Mouse (Mus musculus): Measurements from ENCODE around the gene Zfp711. TPM values are rescaled to one million over a fixed set of nuclear protein-coding genes. Genes with fewer than 3 reads are reported as not detected.

Zfp711 gene
- polyA plus RNA-seq (2016; fragmentation: Nextera tagmentation; extraction: Ambion mirVana) = 19.0 TPM in 2 replicates

DNA sequence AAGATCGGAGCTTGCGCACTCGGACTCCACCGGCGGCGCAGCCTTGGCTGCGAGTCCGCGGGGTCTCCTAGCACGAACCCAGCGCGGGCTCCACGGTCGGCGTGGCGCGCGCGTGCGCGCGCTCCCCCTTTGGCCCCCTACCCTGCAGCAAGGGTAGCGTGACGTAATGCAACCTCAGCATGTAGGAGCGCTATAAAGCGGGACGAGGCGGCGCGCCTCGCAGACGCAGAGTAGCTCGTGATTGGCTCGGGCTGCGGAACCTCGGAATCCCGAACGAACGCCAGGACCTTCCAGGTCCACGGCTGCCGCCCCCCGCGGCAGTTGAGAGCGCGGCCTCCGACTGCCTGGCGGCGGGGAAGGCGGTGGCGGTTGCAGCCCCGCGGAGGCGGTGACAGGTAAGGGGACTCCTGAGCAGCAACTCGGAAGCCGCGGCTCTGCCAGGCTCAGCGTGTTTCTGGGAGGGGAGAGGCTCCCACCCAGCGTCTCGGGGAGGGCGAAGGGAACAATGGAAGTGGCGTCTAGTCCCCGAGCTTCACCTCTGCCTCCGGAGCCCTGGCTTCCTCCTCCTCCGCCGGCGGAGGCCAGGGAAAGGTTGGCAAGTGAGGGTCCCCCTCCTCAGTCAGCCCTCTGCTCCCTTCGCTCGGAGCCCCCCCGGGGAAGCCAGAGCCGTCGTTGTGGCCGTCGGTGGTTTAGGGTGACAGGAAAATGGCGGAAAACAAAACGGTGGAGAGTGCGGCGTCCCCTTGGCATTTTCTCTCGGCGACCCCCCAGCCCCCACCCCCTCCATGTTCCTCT lies at the start of gene Zfp711:
Gene Zfp711, plus strand, starts transcription at position 16 of the 795 bp plus-strand sequence.
- Histone ChIP-seq H3K9me3 (no peaks in the 10 kb centered on the region), H3K4me1 (no peaks in the 10 kb centered on the region), H3K27me3 (no peaks in the 10 kb centered on the region), H3K27ac (peak within 1 kb of the TSS; percentile 80), H3K4me2 (replicated peaks) (peak within 1 kb of the TSS; percentile 43), H3K9ac (peak within 1 kb of the TSS; percentile 63), H3K36me3 (no peaks in the 10 kb centered on the region), H3K4me3 (peak within 1 kb of the TSS; percentile 62)
- WGBS = 16% methylated on average over 69 of the region's 79 CpGs
- ATAC-seq (ENCODE audit: insufficient number of reproducible peaks, insufficient read depth, low FRiP score, low TSS enrichment) = peak; percentile 97

- no peaks in the 10 kb centered on the region for H3K36me3 ChIP-seq
- no peak overlapping the region for H3K4me2 ChIP-seq (replicated peaks)
- ATAC-seq (ENCODE audit: insufficient number of reproducible peaks, insufficient read depth, low FRiP score, low TSS enrichment) = no peak
- H3K9me3 ChIP-seq = no peaks in the 10 kb centered on the region
- WGBS = 93% methylated on average over 2 of the region's 2 CpGs
- no peaks in the 10 kb centered on the region for H3K4me1 ChIP-seq
- no peak overlapping the region for H3K27ac ChIP-seq
- H3K27me3 ChIP-seq = no peaks in the 10 kb centered on the region
- no peak overlapping the region for H3K9ac ChIP-seq
- H3K4me3 ChIP-seq = no peak overlapping the region
These were observed 32.6 kb upstream of the Zfp711 start for GRCm38 (mm10) chrX:112567716-112568115.

DNA sequence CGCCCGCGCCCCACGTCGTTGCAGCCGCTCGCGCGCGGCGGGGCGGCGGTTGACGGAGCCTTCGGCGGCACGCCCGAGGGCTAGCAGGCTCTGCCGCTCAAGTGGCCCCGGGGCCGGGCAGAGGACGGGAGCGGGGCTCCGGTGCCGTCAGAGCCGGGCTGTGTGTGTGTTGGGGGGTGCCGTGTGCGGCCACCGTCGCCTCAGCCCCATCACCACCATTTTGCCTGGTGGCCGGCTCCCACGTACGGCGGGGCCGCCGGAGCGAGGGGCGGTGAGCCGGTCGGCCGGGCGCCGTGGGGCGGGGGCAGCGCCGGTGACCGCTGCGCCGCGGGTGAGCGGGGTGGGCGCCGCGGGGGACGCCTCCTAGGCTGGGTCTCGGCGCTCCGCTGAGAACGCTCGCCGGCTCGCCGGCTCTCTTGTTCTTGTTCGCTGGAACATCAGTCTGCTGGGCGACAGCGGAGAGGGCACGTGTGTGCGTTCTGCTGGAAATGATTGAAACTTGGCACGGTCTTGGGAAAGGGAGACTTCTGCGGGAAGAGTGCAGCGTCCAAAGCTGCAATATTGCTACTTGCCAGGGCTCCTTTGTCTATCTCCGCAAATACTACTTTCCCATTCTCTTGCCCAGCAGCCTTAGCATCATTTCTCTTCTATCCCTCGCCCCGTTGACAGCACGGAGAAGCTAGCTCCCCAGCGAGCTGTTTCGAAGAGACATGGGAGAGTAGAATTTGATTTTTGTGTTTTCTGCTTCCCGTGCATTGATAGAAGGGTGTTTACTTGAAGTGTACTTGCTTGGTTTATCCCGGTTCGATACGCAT lies 1.2 kb downstream of the Zfp711 start:
- WGBS = 14% methylated on average over 76 of the region's 81 CpGs
- no peaks in the 10 kb centered on the region for H3K4me1 ChIP-seq
- H3K9ac ChIP-seq = peak overlapping the region; percentile 63
- H3K4me3 ChIP-seq = peak overlapping the region; percentile 62
- H3K9me3 ChIP-seq = no peaks in the 10 kb centered on the region
- peak overlapping the region; percentile 80 for H3K27ac ChIP-seq
- H3K4me2 ChIP-seq (replicated peaks) = peak overlapping the region; percentile 43
- no peaks in the 10 kb centered on the region for H3K36me3 ChIP-seq
- ATAC-seq (ENCODE audit: insufficient number of reproducible peaks, insufficient read depth, low FRiP score, low TSS enrichment) = peak; percentile 58; the same call in 1 of the 2 replicates
- no peaks in the 10 kb centered on the region for H3K27me3 ChIP-seq

GRCm38 (mm10) chrX:112675525-112675924 lies 75.2 kb downstream of the Zfp711 start:
- ATAC-seq (ENCODE audit: insufficient number of reproducible peaks, insufficient read depth, low FRiP score, low TSS enrichment) = no peak
- no peak overlapping the region for H3K4me2 ChIP-seq (replicated peaks)
- H3K27me3 ChIP-seq = no peaks in the 10 kb centered on the region
- no peak overlapping the region for H3K9ac ChIP-seq
- H3K9me3 ChIP-seq = no peaks in the 10 kb centered on the region
- WGBS = 43% methylated on average over 1 of the region's 1 CpGs
- no peak overlapping the region for H3K4me3 ChIP-seq
- no peaks in the 10 kb centered on the region for H3K4me1 ChIP-seq
- no peak overlapping the region for H3K27ac ChIP-seq
- H3K36me3 ChIP-seq = no peaks in the 10 kb centered on the region

DNA sequence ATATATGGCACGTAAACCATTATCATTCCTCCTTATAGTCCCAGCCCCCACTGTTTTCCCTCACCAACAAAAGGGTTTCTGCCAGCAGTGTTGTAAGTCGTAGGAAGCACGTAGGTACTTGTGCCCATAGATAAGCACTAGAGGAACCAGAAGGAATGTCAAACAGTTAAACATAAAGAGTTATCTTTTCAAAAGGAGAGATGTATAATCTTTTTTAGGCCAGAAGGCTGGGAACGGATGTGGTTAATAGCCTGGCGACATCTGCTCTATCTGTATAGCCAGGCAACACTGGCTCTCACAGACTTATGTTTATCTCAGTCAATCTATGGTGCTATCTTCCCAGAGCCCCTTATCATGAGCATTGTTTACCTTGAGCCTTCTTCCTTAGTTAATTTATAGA lies 80.3 kb downstream of the Zfp711 start:
- Histone ChIP-seq H3K9ac (no peak overlapping the region), H3K4me3 (no peak overlapping the region), H3K36me3 (no peaks in the 10 kb centered on the region), H3K27me3 (no peaks in the 10 kb centered on the region), H3K9me3 (no peaks in the 10 kb centered on the region), H3K4me1 (no peaks in the 10 kb centered on the region), H3K4me2 (replicated peaks) (no peak overlapping the region), H3K27ac (no peak overlapping the region)
- ATAC-seq (ENCODE audit: insufficient number of reproducible peaks, insufficient read depth, low FRiP score, low TSS enrichment) = no peak
- 74% methylated on average over 5 of the region's 5 CpGs for WGBS

Other genes with a start within 250 kb of the Zfp711 start
- 0.25 TPM in 1 of 2 replicates, not detected in the other for gene Satl1, start 193.7 kb upstream of the Zfp711 start, polyA plus RNA-seq (2016; fragmentation: Nextera tagmentation; extraction: Ambion mirVana)
- gene 2010106E10Rik, start 105.3 kb upstream of the Zfp711 start, polyA plus RNA-seq (2016; fragmentation: Nextera tagmentation; extraction: Ambion mirVana) = not detected in 2 replicates
- 0.55 and 0.59 TPM in 2 replicates for gene Pof1b, start 98.1 kb downstream of the Zfp711 start, polyA plus RNA-seq (2016; fragmentation: Nextera tagmentation; extraction: Ambion mirVana)

Data from embryonic facial prominence, embryonic 12.5 days (tissue).